In genomic region chr19:46707296-46708151, GRCm38 (mm10) we compare ENCODE assay signal across 9 mouse cellular contexts. TPM values are rescaled to one million over a fixed set of nuclear protein-coding genes. Genes with fewer than 3 reads are reported as not detected.
DNase-seq lines count a peak whose midpoint lies in the region; ATAC-seq lines count a peak whose summit lies in the region.
"Had no signal": no experiment of that assay in that cellular context is flagged by ENCODE, and none has a peak within 500 bp of the region (broad histone marks: within the 10 kb centered on the region; RNA-seq: fewer than 3 reads in every experiment).

Gene As3mt (plus strand): TSS chr19:46707458.

- H3K4me3 ChIP-seq in embryonic facial prominence, embryonic 14.5 days (ENCODE audit: low read depth, low read length): peak within 1 kb of the TSS; percentile 47
- peak within 1 kb of the TSS; percentile 73 for H3K4me3 ChIP-seq in heart, embryonic 12.5 days
- peak within 1 kb of the TSS; percentile 54 for H3K4me3 ChIP-seq in kidney, embryonic 15.5 days (replicated peaks)
- peak within 1 kb of the TSS; percentile 55 for H3K4me3 ChIP-seq in liver, embryonic 11.5 days (ENCODE audit: low read depth, low read length)
- H3K4me3 ChIP-seq in stomach, embryonic 16.5 days (replicated peaks; ENCODE audit: low read length): peak within 1 kb of the TSS; percentile 49

- peaks cover 11% of the 10 kb centered on the region; the same call in 1 of the 2 replicates for H3K4me1 ChIP-seq in embryonic facial prominence, embryonic 14.5 days (ENCODE audit: control insufficient read depth, insufficient read depth, low read length)
- peaks cover 20% of the 10 kb centered on the region for H3K4me1 ChIP-seq in heart, embryonic 12.5 days (replicated peaks)
- peaks cover 19% of the 10 kb centered on the region for H3K4me1 ChIP-seq in kidney, embryonic 15.5 days
- H3K4me1 ChIP-seq in liver, embryonic 11.5 days (replicated peaks; ENCODE audit: control insufficient read depth, insufficient read depth, low read length): peaks cover 23% of the 10 kb centered on the region
- H3K4me1 ChIP-seq in stomach, embryonic 16.5 days (ENCODE audit: control insufficient read depth, insufficient read depth, low read length): peaks cover 10% of the 10 kb centered on the region

- DNase-seq in urinary bladder, adult 18-20 months (ENCODE audit: low spot score in 2 of 2): peak; percentile 65 to 66
- DNase-seq in urinary bladder, postnatal 10 days (ENCODE audit: low spot score): no peak
- peak; percentile 74 for DNase-seq in embryonic facial prominence, embryonic 14.5 days (ENCODE audit: low spot score)
- peak; percentile 76 for DNase-seq in liver, embryonic 11.5 days (ENCODE audit: low spot score)

- peak within 1 kb of the TSS; percentile 40; the same call in 1 of the 2 replicates for H3K27ac ChIP-seq in embryonic facial prominence, embryonic 14.5 days (replicated peaks; ENCODE audit: low read depth, low read length)
- peak within 1 kb of the TSS; percentile 28 for H3K27ac ChIP-seq in heart, embryonic 12.5 days (ENCODE audit: poor library complexity, severe bottlenecking)
- H3K27ac ChIP-seq in kidney, embryonic 15.5 days: peak within 1 kb of the TSS; percentile 51
- H3K27ac ChIP-seq in liver, embryonic 11.5 days (ENCODE audit: low read depth, low read length): peak within 1 kb of the TSS; percentile 22; the same call in 1 of the 2 replicates
- peak within 1 kb of the TSS; percentile 55 for H3K27ac ChIP-seq in stomach, embryonic 16.5 days (ENCODE audit: low read length)

- H3K9ac ChIP-seq in embryonic facial prominence, embryonic 14.5 days (ENCODE audit: low read depth, low read length): peak within 1 kb of the TSS; percentile 66
- peak within 1 kb of the TSS; percentile 75 for H3K9ac ChIP-seq in heart, embryonic 12.5 days
- H3K9ac ChIP-seq in kidney, embryonic 15.5 days: peak within 1 kb of the TSS; percentile 45
- peak within 1 kb of the TSS; percentile 65 for H3K9ac ChIP-seq in liver, embryonic 11.5 days (ENCODE audit: low read depth, low read length)
- peak within 1 kb of the TSS; percentile 71 for H3K9ac ChIP-seq in stomach, embryonic 16.5 days (ENCODE audit: low read length)

- H3K4me2 ChIP-seq in embryonic facial prominence, embryonic 14.5 days (ENCODE audit: low read depth, low read length): peak within 1 kb of the TSS; percentile 69
- peak within 1 kb of the TSS; percentile 87 for H3K4me2 ChIP-seq in heart, embryonic 12.5 days
- H3K4me2 ChIP-seq in kidney, embryonic 15.5 days: peak within 1 kb of the TSS; percentile 75
- peak within 1 kb of the TSS; percentile 67 for H3K4me2 ChIP-seq in liver, embryonic 11.5 days
- peak within 1 kb of the TSS; percentile 73 for H3K4me2 ChIP-seq in stomach, embryonic 16.5 days (ENCODE audit: low read depth, low read length)

- whole genome bisulfite sequencing in embryonic facial prominence, embryonic 14.5 days: 9% methylated on average over 24 of the region's 31 CpGs
- 7% methylated on average over 31 of the region's 31 CpGs for WGBS in heart, embryonic 12.5 days
- 8% methylated on average over 31 of the region's 31 CpGs for WGBS in kidney, embryonic 15.5 days
- 8% methylated on average over 31 of the region's 31 CpGs for WGBS in liver, embryonic 11.5 days
- WGBS in stomach, embryonic 16.5 days: 6% methylated on average over 31 of the region's 31 CpGs

- no peaks in the 10 kb centered on the region for H3K27me3 ChIP-seq in embryonic facial prominence, embryonic 14.5 days (replicated peaks; ENCODE audit: control insufficient read depth, insufficient read depth, low read length)
- H3K27me3 ChIP-seq in heart, embryonic 12.5 days (replicated peaks): no peaks in the 10 kb centered on the region
- H3K27me3 ChIP-seq in kidney, embryonic 15.5 days: no peaks in the 10 kb centered on the region
- H3K27me3 ChIP-seq in liver, embryonic 11.5 days (replicated peaks; ENCODE audit: control insufficient read depth, insufficient read depth, low read length): peaks cover 3% of the 10 kb centered on the region; the same call in 1 of the 2 replicates
- no peaks in the 10 kb centered on the region for H3K27me3 ChIP-seq in stomach, embryonic 16.5 days (ENCODE audit: control insufficient read depth, insufficient read depth, low read length)

- 0 out of 2 replicates have a peak, but pooled peaks cover 4% of the 10 kb centered on the region for H3K36me3 ChIP-seq in embryonic facial prominence, embryonic 14.5 days (ENCODE audit: control insufficient read depth, insufficient read depth, low read length)
- H3K36me3 ChIP-seq in heart, embryonic 12.5 days: peaks cover 18% of the 10 kb centered on the region
- peaks cover 10% of the 10 kb centered on the region; the same call in 1 of the 2 replicates for H3K36me3 ChIP-seq in kidney, embryonic 15.5 days
- no peaks in the 10 kb centered on the region for H3K36me3 ChIP-seq in liver, embryonic 11.5 days (ENCODE audit: control insufficient read depth, insufficient read depth, low read length)
- no peaks in the 10 kb centered on the region for H3K36me3 ChIP-seq in stomach, embryonic 16.5 days (ENCODE audit: control insufficient read depth, insufficient read depth, low read length)

- no peaks in the 10 kb centered on the region for H3K9me3 ChIP-seq in embryonic facial prominence, embryonic 14.5 days (ENCODE audit: control insufficient read depth, low read length)
- no peaks in the 10 kb centered on the region for H3K9me3 ChIP-seq in heart, embryonic 12.5 days (replicated peaks)
- no peaks in the 10 kb centered on the region for H3K9me3 ChIP-seq in kidney, embryonic 15.5 days (replicated peaks)
- no peaks in the 10 kb centered on the region for H3K9me3 ChIP-seq in liver, embryonic 11.5 days (ENCODE audit: control insufficient read depth, low read length)
- H3K9me3 ChIP-seq in stomach, embryonic 16.5 days (replicated peaks; ENCODE audit: control insufficient read depth, low read length): no peaks in the 10 kb centered on the region

- peak; percentile 78 for ATAC-seq in embryonic facial prominence, embryonic 14.5 days (ENCODE audit: low read depth)
- ATAC-seq in heart, embryonic 12.5 days (ENCODE audit: insufficient number of reproducible peaks, low FRiP score): peak; percentile 87
- peak; percentile 73 for ATAC-seq in kidney, embryonic 15.5 days (replicated peaks; ENCODE audit: low FRiP score)
- peak; percentile 70 for ATAC-seq in liver, embryonic 11.5 days (replicated peaks; ENCODE audit: low FRiP score)
- peak; percentile 42; the same call in 1 of the 2 replicates for ATAC-seq in monocyte, adult 5-6 weeks (replicated peaks; ENCODE audit: insufficient number of reproducible peaks, low FRiP score, low TSS enrichment, poor library complexity, severe bottlenecking)
- peak; percentile 77 for ATAC-seq in stomach, embryonic 16.5 days (ENCODE audit: insufficient read depth, low FRiP score)
- ATAC-seq: Patski had no signal

RNA-seq across cellular contexts. Expression of gene As3mt, which starts in this region (rescaled TPM):
- 19.4 and 24.1 TPM in 2 replicates for polyA plus RNA-seq in embryonic facial prominence, embryonic 14.5 days (2014; fragmentation: Nextera tagmentation; extraction: Ambion mirVana)
- 50.3 and 51.3 TPM in 2 replicates for polyA plus RNA-seq in heart, embryonic 12.5 days (2016; fragmentation: Nextera tagmentation; extraction: Ambion mirVana)
- 45.6 and 47.0 TPM in 2 replicates for polyA plus RNA-seq in kidney, embryonic 15.5 days (2015; fragmentation: Nextera tagmentation; extraction: Ambion mirVana)
- 26.0 and 29.3 TPM in 2 replicates for polyA plus RNA-seq in liver, embryonic 11.5 days (2014; fragmentation: Nextera tagmentation; extraction: Ambion mirVana)
- 43.3 to 130 TPM (median 45.7 TPM) in 3 replicates for total RNA-seq in monocyte, adult 5-6 weeks (2017)
- polyA plus RNA-seq in stomach, embryonic 16.5 days (2015; fragmentation: Nextera tagmentation; extraction: Ambion mirVana): 26.6 and 28.1 TPM in 2 replicates
